Mouse (Mus musculus) skeletal muscle tissue, adult 2 months (tissue): Measurements from ENCODE around the gene Apod.

ENCODE experiments used
- DNase-seq: peaks from one replicate; pipeline ENCODE4 v3.0.0-alpha.2; 2012; ENCODE audit warnings: low read depth, low spot score

The Apod gene

GRCm38 (mm10) chr16:31314497-31315233 is at the start of gene Apod:
Gene Apod (minus strand): TSS chr16:31314808.
- DNase-seq = peak; percentile 67

- no peak for DNase-seq
Measured at GRCm38 (mm10) chr16:31363685-31364436, 49.3 kb upstream of the Apod start.

- no peak for DNase-seq
Measured at GRCm38 (mm10) chr16:31359542-31359941, 44.9 kb upstream of the Apod start.

- DNase-seq = no peak
Measured at GRCm38 (mm10) chr16:31358991-31359390, 44.4 kb upstream of the Apod start.

- DNase-seq = no peak
Measured at GRCm38 (mm10) chr16:31358576-31358975, 44.0 kb upstream of the Apod start.

GRCm38 (mm10) chr16:31355882-31356281 is 41.3 kb upstream of the Apod start:
- DNase-seq = no peak

GRCm38 (mm10) chr16:31354341-31355329 is 40.0 kb upstream of the Apod start:
- peak; percentile 51 for DNase-seq

- no peak for DNase-seq
Measured at GRCm38 (mm10) chr16:31352996-31353395, 38.4 kb upstream of the Apod start.

GRCm38 (mm10) chr16:31347581-31347980 is 33.0 kb upstream of the Apod start:
- DNase-seq = peak; percentile 72

GRCm38 (mm10) chr16:31342966-31343365 is 28.4 kb upstream of the Apod start:
- no peak for DNase-seq

- DNase-seq = no peak
Measured at GRCm38 (mm10) chr16:31342556-31342955, 27.9 kb upstream of the Apod start.

GRCm38 (mm10) chr16:31339332-31339731 is 24.7 kb upstream of the Apod start:
- DNase-seq = no peak

GRCm38 (mm10) chr16:31337956-31338355 is 23.3 kb upstream of the Apod start:
- DNase-seq = no peak

GRCm38 (mm10) chr16:31334796-31335195 is 20.2 kb upstream of the Apod start:
- peak; percentile 24 for DNase-seq

GRCm38 (mm10) chr16:31332586-31332985 is 18.0 kb upstream of the Apod start:
- no peak for DNase-seq

GRCm38 (mm10) chr16:31330970-31331369 is 16.4 kb upstream of the Apod start:
- peak; percentile 30 for DNase-seq

GRCm38 (mm10) chr16:31329668-31330067 is 15.1 kb upstream of the Apod start:
- DNase-seq = no peak

- no peak for DNase-seq
Measured at GRCm38 (mm10) chr16:31327891-31328290, 13.3 kb upstream of the Apod start.

- DNase-seq = no peak
Measured at GRCm38 (mm10) chr16:31327430-31327829, 12.8 kb upstream of the Apod start.

- DNase-seq = peak; percentile 42
Measured at GRCm38 (mm10) chr16:31326679-31327078, 12.1 kb upstream of the Apod start.

GRCm38 (mm10) chr16:31325966-31326365 is 11.4 kb upstream of the Apod start:
- peak; percentile 36 for DNase-seq

- no peak for DNase-seq
Measured at GRCm38 (mm10) chr16:31325120-31325519, 10.5 kb upstream of the Apod start.
